Mouse (Mus musculus): ENCODE results near the gene Ankrd10. TPM values are rescaled to one million over a fixed set of nuclear protein-coding genes. Genes with fewer than 3 reads are reported as not detected.

Ankrd10 gene
- polyA plus RNA-seq, 1 experiment = 95.6 TPM

Other genes with a start within 250 kb of the Ankrd10 start
- 24.9 and 29.8 TPM in 2 replicates for gene Rab20, start 157.0 kb downstream of the Ankrd10 start, polyA plus RNA-seq (2012; rRNA removed)
- gene Naxd, start 138.3 kb downstream of the Ankrd10 start, polyA plus RNA-seq (2012; rRNA removed) = 120 and 154 TPM in 2 replicates
- 38.5 and 42.4 TPM in 2 replicates for gene Cars2, start 85.0 kb downstream of the Ankrd10 start, polyA plus RNA-seq (2012; rRNA removed)
- gene Ing1, start 80.2 kb downstream of the Ankrd10 start, polyA plus RNA-seq (2012; rRNA removed) = 41.4 and 47.0 TPM in 2 replicates
- not detected in 2 replicates for gene 1700016D06Rik, start 65.3 kb upstream of the Ankrd10 start, polyA plus RNA-seq (2012; rRNA removed)
- 31.5 and 43.8 TPM in 2 replicates for gene Arhgef7, start 92.0 kb upstream of the Ankrd10 start, polyA plus RNA-seq (2012; rRNA removed)
- 0.09 TPM in 1 of 2 replicates, not detected in the other for gene Tex29, start 204.7 kb upstream of the Ankrd10 start, polyA plus RNA-seq (2012; rRNA removed)

Measured in urinary bladder, adult 2 months (tissue).